Mouse (Mus musculus): ENCODE data around the gene Gla. TPM values are rescaled to one million over a fixed set of nuclear protein-coding genes. Genes with fewer than 3 reads are reported as not detected.

Gla gene
- total and polyA plus RNA-seq, 3 experiments, result 0.84 to 1.7 (median 1.7) TPM

DNA sequence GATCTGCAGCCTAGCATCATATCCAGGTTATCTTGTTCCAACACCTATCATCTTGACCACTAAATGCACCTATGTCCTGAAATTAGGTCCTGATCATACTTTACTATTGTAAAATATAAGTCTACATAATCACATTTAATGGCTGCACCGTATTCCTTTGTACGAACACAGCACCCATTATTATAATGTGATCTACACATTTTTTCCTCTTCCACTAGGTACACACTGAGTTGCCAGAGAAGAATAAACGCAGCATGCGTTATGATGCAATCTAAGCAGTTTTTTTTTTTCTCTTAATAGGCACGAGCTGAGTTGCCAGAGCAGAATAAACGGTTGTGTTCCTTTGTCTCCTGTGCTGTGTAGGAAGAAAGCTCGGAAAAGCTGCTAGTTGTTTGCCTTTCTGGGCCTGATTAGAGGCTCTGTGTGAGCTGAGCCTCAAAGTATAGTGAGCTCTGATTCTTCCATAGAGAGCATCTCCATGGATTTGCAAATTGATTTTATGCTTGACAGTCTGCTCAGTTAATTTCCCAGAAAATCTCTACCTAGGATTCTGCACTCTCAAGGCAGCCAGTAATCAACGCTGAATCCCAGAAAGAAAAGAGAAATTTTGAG is 19.4 kb upstream of the Gla start:
- intact Hi-C loops (cut with DNase I), result no loop called here
- H3K27me3 ChIP-seq (ENCODE audit: control insufficient read depth, insufficient read depth, low read length), result no peaks in the 10 kb centered on the region
- no peak for DNase-seq
- 56% methylated on average over 8 of the region's 8 CpGs for WGBS
- H3K36me3 ChIP-seq (ENCODE audit: control insufficient read depth, insufficient read depth, low read length), result no peaks in the 10 kb centered on the region
- H3K9ac ChIP-seq (ENCODE audit: low read depth, low read length), result no peak overlapping the region
- no peak for TF ChIP-seq POLR2A (IDR thresholded peaks at IDR 0.05; ENCODE audit: insufficient read depth, low read depth, low read length)
- TF ChIP-seq CTCF (IDR thresholded peaks at IDR 0.05), result no peak
- no peak for TF ChIP-seq EP300 (IDR thresholded peaks at IDR 0.05; ENCODE audit: insufficient read depth, low read depth, low read length)
- no peaks in the 10 kb centered on the region for H3K79me2 ChIP-seq (replicated peaks; ENCODE audit: control insufficient read depth, insufficient read depth, low read length)
- no peak overlapping the region for H3K27ac ChIP-seq
- H3K4me1 ChIP-seq (ENCODE audit: control insufficient read depth, insufficient read depth, low read length), result no peaks in the 10 kb centered on the region
- H3K4me3 ChIP-seq, result no peak overlapping the region

DNA sequence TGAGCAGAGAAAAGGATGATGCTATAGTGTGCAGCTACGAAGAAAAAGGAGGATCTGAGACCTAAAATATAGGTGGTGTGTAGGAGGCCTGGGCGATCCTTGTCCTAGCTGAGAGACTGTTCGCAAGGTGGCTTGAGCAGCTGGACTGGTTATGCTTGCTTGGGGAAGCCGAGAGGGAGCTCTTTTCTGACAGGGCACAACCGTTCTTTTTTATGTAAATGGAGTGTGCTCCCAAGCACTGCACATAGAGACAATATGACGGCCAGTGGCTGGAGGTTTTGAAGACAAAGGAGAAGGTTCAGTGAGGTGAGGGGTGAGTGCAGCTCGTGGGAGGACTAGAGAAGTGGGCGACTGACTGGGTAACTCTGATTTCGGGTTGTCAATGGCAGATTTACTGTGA is 18.8 kb upstream of the Gla start:
- Histone ChIP-seq H3K27me3 (ENCODE audit: control insufficient read depth, insufficient read depth, low read length) (no peaks in the 10 kb centered on the region), H3K79me2 (replicated peaks; ENCODE audit: control insufficient read depth, insufficient read depth, low read length) (no peaks in the 10 kb centered on the region), H3K4me1 (ENCODE audit: control insufficient read depth, insufficient read depth, low read length) (no peaks in the 10 kb centered on the region), H3K36me3 (ENCODE audit: control insufficient read depth, insufficient read depth, low read length) (no peaks in the 10 kb centered on the region), H3K9ac (ENCODE audit: low read depth, low read length) (no peak overlapping the region), H3K27ac (no peak overlapping the region), H3K4me3 (no peak overlapping the region)
- no peak for TF ChIP-seq POLR2A (IDR thresholded peaks at IDR 0.05; ENCODE audit: insufficient read depth, low read depth, low read length)
- no peak for TF ChIP-seq CTCF (IDR thresholded peaks at IDR 0.05)
- TF ChIP-seq EP300 (IDR thresholded peaks at IDR 0.05; ENCODE audit: insufficient read depth, low read depth, low read length), result no peak
- no peak for DNase-seq
- intact Hi-C loops (cut with DNase I), result loop anchor here (10.0 kb wide), 1 partner anchor 105 kb away; no protein-coding TSS in a partner anchor
- WGBS, result 71% methylated on average over 9 of the region's 9 CpGs

DNA sequence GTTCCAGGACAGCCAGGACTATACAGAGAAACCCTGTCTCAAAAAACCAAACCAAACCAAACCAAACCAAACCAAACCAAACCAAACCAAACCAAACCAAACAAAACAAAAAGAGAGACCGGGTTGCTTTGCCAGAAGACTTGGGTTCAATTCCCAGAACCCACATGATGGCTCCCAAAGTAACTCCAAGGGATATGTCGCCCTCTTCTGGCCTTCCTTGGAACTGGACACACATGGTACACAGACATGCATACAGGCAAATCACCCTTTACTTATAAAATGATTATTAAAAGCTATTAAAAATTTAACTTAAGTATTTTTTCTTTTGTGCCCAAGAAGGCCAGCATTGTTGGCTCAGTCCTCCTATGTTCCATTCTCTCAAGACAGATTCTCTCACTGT is 13.4 kb upstream of the Gla start:
- no peaks in the 10 kb centered on the region for H3K36me3 ChIP-seq (ENCODE audit: control insufficient read depth, insufficient read depth, low read length)
- no peak overlapping the region for H3K9ac ChIP-seq (ENCODE audit: low read depth, low read length)
- H3K27me3 ChIP-seq (ENCODE audit: control insufficient read depth, insufficient read depth, low read length), result no peaks in the 10 kb centered on the region
- H3K79me2 ChIP-seq (replicated peaks; ENCODE audit: control insufficient read depth, insufficient read depth, low read length), result no peaks in the 10 kb centered on the region
- TF ChIP-seq POLR2A (IDR thresholded peaks at IDR 0.05; ENCODE audit: insufficient read depth, low read depth, low read length) (no peak), CTCF (IDR thresholded peaks at IDR 0.05) (peak; percentile 56)
- no peak overlapping the region for H3K27ac ChIP-seq
- no peak overlapping the region for H3K4me3 ChIP-seq
- no peak for DNase-seq
- 55% methylated on average over 2 of the region's 2 CpGs for WGBS
- intact Hi-C loops (cut with DNase I), result loop anchor here (10.0 kb wide), 1 partner anchor 110 kb away; no protein-coding TSS in a partner anchor
- peaks cover 2% of the 10 kb centered on the region; the same call in 1 of the 2 replicates for H3K4me1 ChIP-seq (ENCODE audit: control insufficient read depth, insufficient read depth, low read length)

GRCm38 (mm10) chrX:134612285-134612959 is 11.5 kb upstream of the Gla start:
- WGBS, result 16% methylated on average over 15 of the region's 15 CpGs
- Histone ChIP-seq H3K4me1 (ENCODE audit: control insufficient read depth, insufficient read depth, low read length) (peaks cover 2% of the 10 kb centered on the region; the same call in 1 of the 2 replicates), H3K79me2 (replicated peaks; ENCODE audit: control insufficient read depth, insufficient read depth, low read length) (no peaks in the 10 kb centered on the region), H3K27me3 (ENCODE audit: control insufficient read depth, insufficient read depth, low read length) (no peaks in the 10 kb centered on the region), H3K36me3 (ENCODE audit: control insufficient read depth, insufficient read depth, low read length) (no peaks in the 10 kb centered on the region), H3K9ac (ENCODE audit: low read depth, low read length) (peak overlapping the region; percentile 63), H3K27ac (peak overlapping the region; percentile 58), H3K4me3 (peak overlapping the region; percentile 49)
- intact Hi-C loops (cut with DNase I), result loop anchor here (10.0 kb wide), 1 partner anchor 112 kb away; no protein-coding TSS in a partner anchor
- DNase-seq, result peak; percentile 52 to 59
- TF ChIP-seq EP300 (IDR thresholded peaks at IDR 0.05; ENCODE audit: insufficient read depth, low read depth, low read length) (no peak), POLR2A (IDR thresholded peaks at IDR 0.05; ENCODE audit: insufficient read depth, low read depth, low read length) (no peak), CTCF (IDR thresholded peaks at IDR 0.05) (no peak)

DNA sequence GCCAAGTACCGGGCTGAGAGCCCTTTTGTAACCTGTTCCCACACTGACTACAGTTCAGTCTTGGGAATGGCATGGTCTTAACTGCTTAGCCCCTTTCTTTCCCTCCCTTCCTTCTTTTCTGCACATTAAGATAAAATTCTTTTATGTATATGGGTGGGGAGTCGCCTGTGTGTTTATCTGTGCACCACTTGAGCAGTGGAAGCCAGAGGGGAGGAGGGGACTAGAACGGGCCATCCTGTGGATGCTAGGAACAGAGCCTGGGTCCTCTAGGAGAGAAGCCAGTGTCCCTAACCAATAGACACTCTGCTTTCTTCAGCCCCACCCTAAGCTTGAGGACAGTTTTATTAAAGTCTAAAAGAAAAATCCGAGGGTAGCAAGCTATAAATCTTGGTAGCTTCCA is 10.1 kb upstream of the Gla start:
- Histone ChIP-seq H3K27me3 (ENCODE audit: control insufficient read depth, insufficient read depth, low read length) (no peaks in the 10 kb centered on the region), H3K36me3 (ENCODE audit: control insufficient read depth, insufficient read depth, low read length) (no peaks in the 10 kb centered on the region), H3K4me1 (ENCODE audit: control insufficient read depth, insufficient read depth, low read length) (peaks cover 2% of the 10 kb centered on the region; the same call in 1 of the 2 replicates), H3K79me2 (replicated peaks; ENCODE audit: control insufficient read depth, insufficient read depth, low read length) (no peaks in the 10 kb centered on the region), H3K9ac (ENCODE audit: low read depth, low read length) (no peak overlapping the region), H3K4me3 (no peak overlapping the region), H3K27ac (no peak overlapping the region)
- TF ChIP-seq EP300 (IDR thresholded peaks at IDR 0.05; ENCODE audit: insufficient read depth, low read depth, low read length) (no peak), POLR2A (IDR thresholded peaks at IDR 0.05; ENCODE audit: insufficient read depth, low read depth, low read length) (no peak), CTCF (IDR thresholded peaks at IDR 0.05) (no peak)
- DNase-seq, result no peak
- intact Hi-C loops (cut with DNase I), result loop anchor here (10.0 kb wide), 1 partner anchor 114 kb away; no protein-coding TSS in a partner anchor
- 65% methylated on average over 4 of the region's 4 CpGs for WGBS

- no peak overlapping the region for H3K9ac ChIP-seq (ENCODE audit: low read depth, low read length)
- H3K27ac ChIP-seq, result no peak overlapping the region
- no peak for DNase-seq
- H3K27me3 ChIP-seq (ENCODE audit: control insufficient read depth, insufficient read depth, low read length), result no peaks in the 10 kb centered on the region
- H3K79me2 ChIP-seq (replicated peaks; ENCODE audit: control insufficient read depth, insufficient read depth, low read length), result no peaks in the 10 kb centered on the region
- 27% methylated on average over 4 of the region's 4 CpGs for whole genome bisulfite sequencing
- no peaks in the 10 kb centered on the region for H3K36me3 ChIP-seq (ENCODE audit: control insufficient read depth, insufficient read depth, low read length)
- intact Hi-C loops (cut with DNase I), result loop anchor here (2.0 kb wide), 1 partner anchor 315 kb away; no protein-coding TSS in a partner anchor
- peaks cover 2% of the 10 kb centered on the region; the same call in 1 of the 2 replicates for H3K4me1 ChIP-seq (ENCODE audit: control insufficient read depth, insufficient read depth, low read length)
- no peak overlapping the region for H3K4me3 ChIP-seq
- no peak for TF ChIP-seq EP300 (IDR thresholded peaks at IDR 0.05; ENCODE audit: insufficient read depth, low read depth, low read length)
- peak; percentile 66 for TF ChIP-seq CTCF (IDR thresholded peaks at IDR 0.05)
These were observed 8.5 kb upstream of the Gla start for GRCm38 (mm10) chrX:134609472-134609871.
